Mouse (Mus musculus) intestine, embryonic 14.5 days (tissue): ENCODE data around the gene Fhl3. TPM values are rescaled to one million over a fixed set of nuclear protein-coding genes. Genes with fewer than 3 reads are reported as not detected.
A peak's percentile ranks its signal among the peaks of the same experiment; 100 is the strongest.

ENCODE experiments used
- ATAC-seq: fragments of 200-750 bp; cut with Nextera tagmentation; replicated peaks from 2 replicates; pipeline ENCODE4 v1.8.0; 2017; ENCODE audit warnings: low read depth, moderate number of reproducible peaks, moderate TSS enrichment, moderate library complexity; ENCODE audit not compliant: low FRiP score, low TSS enrichment
- DNase-seq: peaks from one replicate; pipeline ENCODE4 v3.0.0-alpha.2; 2018; ENCODE audit warnings: low spot score
- H3K27ac ChIP-seq: fragments of 300-500 bp; sonication (generic); 2 replicates; pipeline ENCODE4 v1.5.1; 2014; ENCODE audit warnings: low read depth, mild to moderate bottlenecking, control low read depth
- H3K27me3 ChIP-seq: fragments of 300-500 bp; sonication (generic); replicated peaks from 2 replicates; pipeline ENCODE4 v1.6.1; 2014; ENCODE audit warnings: low read length, control low read depth; ENCODE audit not compliant: control insufficient read depth, insufficient read depth
- H3K36me3 ChIP-seq: fragments of 300-500 bp; sonication (generic); 2 replicates; pipeline ENCODE4 v1.6.1; 2014; ENCODE audit warnings: low read length, control low read depth; ENCODE audit not compliant: control insufficient read depth, insufficient read depth
- H3K4me1 ChIP-seq: fragments of 300-500 bp; sonication (generic); replicated peaks from 2 replicates; pipeline ENCODE4 v1.6.1; 2014; ENCODE audit warnings: low read length, control low read depth, mixed read lengths; ENCODE audit not compliant: control insufficient read depth, insufficient read depth
- H3K4me2 ChIP-seq: fragments of 300-500 bp; sonication (generic); 2 replicates; pipeline ENCODE4 v1.6.1; 2014; ENCODE audit warnings: low read length
- H3K4me3 ChIP-seq: fragments of 300-500 bp; sonication (generic); 2 replicates; pipeline ENCODE4 v1.5.1; 2014; ENCODE audit warnings: low read depth, low read length, control low read depth, mixed read lengths
- H3K9ac ChIP-seq: fragments of 300-500 bp; sonication (generic); 2 replicates; pipeline ENCODE4 v1.6.1; 2014; ENCODE audit warnings: mild to moderate bottlenecking, low read length
- H3K9me3 ChIP-seq: fragments of 300-500 bp; sonication (generic); 2 replicates; pipeline ENCODE4 v1.6.1; 2016; ENCODE audit warnings: low read length, control low read depth; ENCODE audit not compliant: control insufficient read depth
- WGBS: fragments of 180-500 bp; shearing (Covaris S2); extraction: QIAGEN DNeasy Blood & Tissue Kit; methylation state at CpG from one replicate; pipeline ENCODE4 v1.1.7; 2014; 5-methylcytosine and 5-hydroxymethylcytosine counted together
- polyA plus RNA-seq: library from polyadenylated mRNA; unstranded; fragments of >200 nt; fragmentation: Nextera tagmentation; extraction: Ambion mirVana; gene quantifications from 2 replicates; pipeline ENCODE4 v1.2.1, GENCODE M21; 2014

Fhl3 gene
- polyA plus RNA-seq, 1 experiment from 2014 or later: 13.6 TPM

- Histone ChIP-seq H3K9me3 (no peaks in the 10 kb centered on the region), H3K4me3 (peak overlapping the region; percentile 83), H3K9ac (peak overlapping the region; percentile 77), H3K27ac (no peak overlapping the region), H3K4me2 (peak overlapping the region; percentile 64), H3K27me3 (peaks cover 8% of the 10 kb centered on the region; the same call in 1 of the 2 replicates), H3K36me3 (peaks cover 14% of the 10 kb centered on the region), H3K4me1 (peaks cover 7% of the 10 kb centered on the region)
- 60% methylated on average over 3 of the region's 3 CpGs for WGBS
- DNase-seq (no peak), ATAC-seq (no peak)
Observed at GRCm38 (mm10) chr4:124692416-124692861, 8.1 kb upstream of the Fhl3 start.

GRCm38 (mm10) chr4:124693135-124693894 lies 7.2 kb upstream of the Fhl3 start, which contains the start of gene Utp11:
TSS of gene Utp11 (minus strand) at chr4:124693600.
- Histone ChIP-seq H3K4me3 (peak within 1 kb of the TSS; percentile 83), H3K4me1 (peaks cover 7% of the 10 kb centered on the region), H3K27ac (peak within 1 kb of the TSS; percentile 41; the same call in 1 of the 2 replicates), H3K4me2 (peak within 1 kb of the TSS; percentile 64), H3K9ac (peak within 1 kb of the TSS; percentile 77), H3K36me3 (peaks cover 8% of the 10 kb centered on the region; the same call in 1 of the 2 replicates), H3K9me3 (no peaks in the 10 kb centered on the region), H3K27me3 (peaks cover 8% of the 10 kb centered on the region; the same call in 1 of the 2 replicates)
- ATAC-seq: peak; percentile 85
- WGBS: under 1% methylated on average over 43 of the region's 43 CpGs
- DNase-seq: peak; percentile 88

GRCm38 (mm10) chr4:124694572-124694971 lies 5.9 kb upstream of the Fhl3 start:
- H3K4me2 ChIP-seq: no peak overlapping the region
- 85% methylated on average over 2 of the region's 2 CpGs for WGBS
- H3K9me3 ChIP-seq: no peaks in the 10 kb centered on the region
- no peak overlapping the region for H3K27ac ChIP-seq
- peaks cover 10% of the 10 kb centered on the region for H3K4me1 ChIP-seq
- no peak overlapping the region for H3K9ac ChIP-seq
- H3K4me3 ChIP-seq: no peak overlapping the region
- no peak for ATAC-seq
- 0 out of 2 replicates have a peak, but pooled peaks cover 1% of the 10 kb centered on the region for H3K36me3 ChIP-seq
- peaks cover 8% of the 10 kb centered on the region; the same call in 1 of the 2 replicates for H3K27me3 ChIP-seq
- no peak for DNase-seq

- Histone ChIP-seq H3K4me3 (no peak overlapping the region), H3K27ac (no peak overlapping the region)
- no peak for ATAC-seq
Observed at GRCm38 (mm10) chr4:124695786-124696516, 4.5 kb upstream of the Fhl3 start.

GRCm38 (mm10) chr4:124699791-124700190 lies 710 bp upstream of the Fhl3 start:
- H3K9ac ChIP-seq: peak overlapping the region; percentile 81
- ATAC-seq (no peak), DNase-seq (no peak)
- WGBS: 15% methylated on average over 6 of the region's 6 CpGs
- peaks cover 8% of the 10 kb centered on the region; the same call in 1 of the 2 replicates for H3K27me3 ChIP-seq
- peak overlapping the region; percentile 52 for H3K4me2 ChIP-seq
- peak overlapping the region; percentile 62 for H3K4me3 ChIP-seq
- H3K9me3 ChIP-seq: no peaks in the 10 kb centered on the region
- peaks cover 39% of the 10 kb centered on the region for H3K4me1 ChIP-seq
- H3K27ac ChIP-seq: peak overlapping the region; percentile 76
- no peaks in the 10 kb centered on the region for H3K36me3 ChIP-seq

More at GRCm38 (mm10) chr4:124695786-124696516, 4.5 kb upstream of the Fhl3 start:
- Histone ChIP-seq H3K36me3 (no peaks in the 10 kb centered on the region), H3K9ac (no peak overlapping the region), H3K4me2 (peak overlapping the region; percentile 32), H3K4me1 (peaks cover 16% of the 10 kb centered on the region), H3K9me3 (no peaks in the 10 kb centered on the region), H3K27me3 (peaks cover 8% of the 10 kb centered on the region; the same call in 1 of the 2 replicates)
- WGBS: 12% methylated on average over 18 of the region's 18 CpGs
- no peak for DNase-seq

GRCm38 (mm10) chr4:124701052-124701845 lies 748 bp downstream of the Fhl3 start:
- Histone ChIP-seq H3K4me2 (peak overlapping the region; percentile 52), H3K27me3 (no peaks in the 10 kb centered on the region), H3K9me3 (no peaks in the 10 kb centered on the region), H3K4me3 (peak overlapping the region; percentile 62), H3K36me3 (peaks cover 8% of the 10 kb centered on the region), H3K9ac (peak overlapping the region; percentile 81), H3K4me1 (peaks cover 50% of the 10 kb centered on the region), H3K27ac (peak overlapping the region; percentile 76)
- DNase-seq (peak; percentile 75), ATAC-seq (no peak)
- whole genome bisulfite sequencing: 3% methylated on average over 22 of the region's 22 CpGs

- Histone ChIP-seq H3K36me3 (peaks cover 14% of the 10 kb centered on the region), H3K4me1 (peaks cover 50% of the 10 kb centered on the region), H3K4me2 (peak overlapping the region; percentile 52), H3K27ac (peak overlapping the region; percentile 76; the same call in 1 of the 2 replicates), H3K9me3 (no peaks in the 10 kb centered on the region), H3K4me3 (peak overlapping the region; percentile 62), H3K9ac (0 out of 2 replicates have a peak overlapping the region, but pooled peaks have one; percentile 10), H3K27me3 (no peaks in the 10 kb centered on the region)
- DNase-seq: no peak
- WGBS: 54% methylated on average over 5 of the region's 5 CpGs
- no peak for ATAC-seq
Observed at GRCm38 (mm10) chr4:124701916-124702315, 1.4 kb downstream of the Fhl3 start.

- 20% methylated on average over 2 of the region's 2 CpGs for WGBS
- Histone ChIP-seq H3K9me3 (no peaks in the 10 kb centered on the region), H3K36me3 (peaks cover 20% of the 10 kb centered on the region), H3K4me1 (peaks cover 51% of the 10 kb centered on the region), H3K27me3 (no peaks in the 10 kb centered on the region), H3K9ac (no peak overlapping the region), H3K4me3 (peak overlapping the region; percentile 12; the same call in 1 of the 2 replicates), H3K27ac (peak overlapping the region; percentile 79), H3K4me2 (peak overlapping the region; percentile 52)
- DNase-seq: no peak
- ATAC-seq: no peak
Observed at GRCm38 (mm10) chr4:124703406-124703805, 2.9 kb downstream of the Fhl3 start.
